8 mouse cellular contexts compared by ENCODE assay signal in genomic region chr3:127258466-127259075, GRCm38 (mm10).
DNase-seq lines count a peak whose midpoint lies in the region; ATAC-seq lines count a peak whose summit lies in the region.

No protein-coding gene starts in this region.

- no peak for DNase-seq in cerebellum, postnatal 4 days (ENCODE audit: low spot score in 2 of 2)
- no peak for DNase-seq in liver, embryonic 11.5 days (ENCODE audit: low spot score)
- DNase-seq in liver = no peak
- no peak for DNase-seq in adrenal gland, postnatal 10 days

- 0 out of 2 replicates have a peak, but pooled peaks have one; percentile 28 for ATAC-seq in cerebellum, adult (ENCODE audit: insufficient number of reproducible peaks, low FRiP score, low TSS enrichment)
- ATAC-seq in liver, embryonic 11.5 days (replicated peaks; ENCODE audit: low FRiP score) = no peak
- no peak for ATAC-seq in hindbrain, embryonic 12.5 days (ENCODE audit: low FRiP score)
- ATAC-seq in neural tube, embryonic 14.5 days (ENCODE audit: low read depth) = 0 out of 2 replicates have a peak, but pooled peaks have one; percentile 36
- ATAC-seq in activated CD4-positive, CD25-positive, alpha-beta regulatory T cell, adult 4 months = no peak

- no peak overlapping the region for H3K27ac ChIP-seq in liver, embryonic 11.5 days (ENCODE audit: low read depth, low read length)
- no peak overlapping the region for H3K27ac ChIP-seq in hindbrain, embryonic 12.5 days
- no peak overlapping the region for H3K27ac ChIP-seq in neural tube, embryonic 14.5 days (ENCODE audit: low read depth, low read length)

- H3K4me1 ChIP-seq in liver, embryonic 11.5 days (replicated peaks; ENCODE audit: control insufficient read depth, insufficient read depth, low read length) = no peaks in the 10 kb centered on the region
- H3K4me1 ChIP-seq in hindbrain, embryonic 12.5 days = peaks cover 25% of the 10 kb centered on the region
- peaks cover 16% of the 10 kb centered on the region for H3K4me1 ChIP-seq in neural tube, embryonic 14.5 days (ENCODE audit: control insufficient read depth, insufficient read depth, low read length)

- 44% methylated on average over 15 of the region's 15 CpGs for WGBS in liver, embryonic 11.5 days
- 31% methylated on average over 15 of the region's 15 CpGs for WGBS in hindbrain, embryonic 12.5 days
- WGBS in neural tube, embryonic 14.5 days = 36% methylated on average over 15 of the region's 15 CpGs

- H3K9ac ChIP-seq in liver, embryonic 11.5 days (ENCODE audit: low read depth, low read length) = no peak overlapping the region
- H3K9ac ChIP-seq in hindbrain, embryonic 12.5 days = no peak overlapping the region
- no peak overlapping the region for H3K9ac ChIP-seq in neural tube, embryonic 14.5 days (replicated peaks; ENCODE audit: low read depth, low read length)

- H3K4me2 ChIP-seq in liver, embryonic 11.5 days = peak overlapping the region; percentile 8; the same call in 1 of the 2 replicates
- peak overlapping the region; percentile 60 for H3K4me2 ChIP-seq in hindbrain, embryonic 12.5 days (replicated peaks)
- peak overlapping the region; percentile 24 for H3K4me2 ChIP-seq in neural tube, embryonic 14.5 days (ENCODE audit: low read depth, low read length)

- no peaks in the 10 kb centered on the region for H3K36me3 ChIP-seq in liver, embryonic 11.5 days (ENCODE audit: control insufficient read depth, insufficient read depth, low read length)
- H3K36me3 ChIP-seq in hindbrain, embryonic 12.5 days = no peaks in the 10 kb centered on the region
- no peaks in the 10 kb centered on the region for H3K36me3 ChIP-seq in neural tube, embryonic 14.5 days (ENCODE audit: control insufficient read depth, insufficient read depth, low read length)

- H3K27me3 ChIP-seq in liver, embryonic 11.5 days (replicated peaks; ENCODE audit: control insufficient read depth, insufficient read depth, low read length) = no peaks in the 10 kb centered on the region
- H3K27me3 ChIP-seq in hindbrain, embryonic 12.5 days = no peaks in the 10 kb centered on the region
- no peaks in the 10 kb centered on the region for H3K27me3 ChIP-seq in neural tube, embryonic 14.5 days (ENCODE audit: control insufficient read depth, insufficient read depth, low read length)

- H3K9me3 ChIP-seq in liver, embryonic 11.5 days (ENCODE audit: control insufficient read depth, low read length) = no peaks in the 10 kb centered on the region
- H3K9me3 ChIP-seq in hindbrain, embryonic 12.5 days (replicated peaks) = no peaks in the 10 kb centered on the region
- no peaks in the 10 kb centered on the region for H3K9me3 ChIP-seq in neural tube, embryonic 14.5 days (ENCODE audit: control insufficient read depth, low read length)

- H3K4me3 ChIP-seq in liver, embryonic 11.5 days (ENCODE audit: low read depth, low read length) = no peak overlapping the region
- H3K4me3 ChIP-seq in hindbrain, embryonic 12.5 days = no peak overlapping the region
- H3K4me3 ChIP-seq in neural tube, embryonic 14.5 days (ENCODE audit: low read depth, low read length) = no peak overlapping the region

Comparison
In these comparisons a context has a peak if more than half of its experiments do, and no peak if none do; other contexts are left out.
1. ATAC-seq: peak in cerebellum, adult (single experiment) and neural tube, embryonic 14.5 days (single experiment); none in liver, embryonic 11.5 days (single experiment), hindbrain, embryonic 12.5 days (single experiment) and activated CD4-positive, CD25-positive, alpha-beta regulatory T cell, adult 4 months (single experiment).
2. H3K4me2 ChIP-seq: peak in every context shown above with its lines; median percentile 60 in hindbrain, embryonic 12.5 days; 24 in neural tube, embryonic 14.5 days; 8 in liver, embryonic 11.5 days.